Mouse (Mus musculus): ENCODE data around the gene Tbx6.

DNA sequence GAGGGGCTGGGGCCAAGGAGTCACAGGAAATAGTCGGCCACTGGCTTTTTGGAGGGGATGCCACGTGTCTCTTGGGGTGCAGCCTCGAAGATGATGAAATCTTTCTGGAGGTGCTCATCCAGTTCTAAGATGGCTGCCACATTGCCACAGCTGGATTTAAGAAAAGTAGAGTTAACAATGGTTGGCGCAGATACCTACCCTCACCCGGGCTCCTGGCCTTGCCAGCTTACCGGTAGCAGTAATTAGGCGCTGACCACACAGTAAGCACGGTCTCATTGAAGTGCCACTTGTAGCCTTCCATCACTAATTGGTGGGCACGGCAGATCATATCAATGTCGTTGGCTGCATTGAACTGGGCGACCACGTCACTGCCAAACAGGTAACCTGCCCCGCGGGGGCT is 4.9 kb downstream of the Tbx6 start:
- TF ChIP-seq CTCF (IDR thresholded peaks at IDR 0.05; ENCODE audit: control insufficient read depth, insufficient read depth, insufficient read length) (no peak), MAX (IDR thresholded peaks at IDR 0.05) (no peak)
